Mouse (Mus musculus): Measurements from ENCODE around the gene Ints11. TPM values are rescaled to one million over a fixed set of nuclear protein-coding genes. Genes with fewer than 3 reads are reported as not detected.

The Ints11 gene
- 19.9 and 20.9 TPM in 2 replicates for polyA plus RNA-seq (2015; fragmentation: Nextera tagmentation; extraction: Ambion mirVana)

- no peaks in the 10 kb centered on the region for H3K9me3 ChIP-seq (ENCODE audit: control insufficient read depth)
- TF ChIP-seq CTCF (IDR thresholded peaks at IDR 0.05; ENCODE audit: low read depth): peak; percentile 66
- H3K4me1 ChIP-seq (replicated peaks; ENCODE audit: control insufficient read depth, insufficient read depth, low read length): no peaks in the 10 kb centered on the region
- WGBS: under 1% methylated on average over 63 of the region's 63 CpGs
- ATAC-seq: peak; percentile 96
- peaks cover 47% of the 10 kb centered on the region for H3K36me3 ChIP-seq (ENCODE audit: control insufficient read depth, insufficient read depth)
- peak within 1 kb of the TSS; percentile 57 for H3K9ac ChIP-seq (ENCODE audit: low read depth, low read length)
- H3K27ac ChIP-seq (ENCODE audit: low read depth, low read length): peak within 1 kb of the TSS; percentile 74
- H3K27me3 ChIP-seq (replicated peaks; ENCODE audit: control insufficient read depth, insufficient read depth, low read length): no peaks in the 10 kb centered on the region
- peak within 1 kb of the TSS; percentile 90 for H3K4me3 ChIP-seq (ENCODE audit: low read depth, low read length)
- H3K4me2 ChIP-seq (replicated peaks; ENCODE audit: low read depth): peak within 1 kb of the TSS; percentile 97
Observed at GRCm38 (mm10) chr4:155869317-155870033, at the start of gene Ints11, which contains the start of gene Cptp. Gene Ints11, plus strand, starts transcription at chr4:155869546. Gene Cptp, minus strand, starts transcription at chr4:155869440.

- Histone ChIP-seq H3K4me2 (replicated peaks; ENCODE audit: low read depth) (no peak overlapping the region), H3K27me3 (replicated peaks; ENCODE audit: control insufficient read depth, insufficient read depth, low read length) (no peaks in the 10 kb centered on the region), H3K4me1 (replicated peaks; ENCODE audit: control insufficient read depth, insufficient read depth, low read length) (no peaks in the 10 kb centered on the region), H3K9me3 (ENCODE audit: control insufficient read depth) (no peaks in the 10 kb centered on the region), H3K27ac (ENCODE audit: low read depth, low read length) (no peak overlapping the region), H3K36me3 (ENCODE audit: control insufficient read depth, insufficient read depth) (peaks cover 84% of the 10 kb centered on the region), H3K9ac (ENCODE audit: low read depth, low read length) (no peak overlapping the region), H3K4me3 (ENCODE audit: low read depth, low read length) (no peak overlapping the region)
- 75% methylated on average over 7 of the region's 7 CpGs for WGBS
- no peak for ATAC-seq
- peak; percentile 61 for TF ChIP-seq CTCF (IDR thresholded peaks at IDR 0.05; ENCODE audit: low read depth)
Observed at GRCm38 (mm10) chr4:155821025-155821424, 48.3 kb upstream of the Ints11 start.

GRCm38 (mm10) chr4:155823443-155823842 is 45.9 kb upstream of the Ints11 start:
- WGBS: 94% methylated on average over 16 of the region's 16 CpGs
- Histone ChIP-seq H3K9ac (ENCODE audit: low read depth, low read length) (no peak overlapping the region), H3K27me3 (replicated peaks; ENCODE audit: control insufficient read depth, insufficient read depth, low read length) (no peaks in the 10 kb centered on the region), H3K4me3 (ENCODE audit: low read depth, low read length) (no peak overlapping the region), H3K4me2 (replicated peaks; ENCODE audit: low read depth) (no peak overlapping the region), H3K27ac (ENCODE audit: low read depth, low read length) (no peak overlapping the region), H3K36me3 (ENCODE audit: control insufficient read depth, insufficient read depth) (peaks cover 72% of the 10 kb centered on the region), H3K9me3 (ENCODE audit: control insufficient read depth) (no peaks in the 10 kb centered on the region), H3K4me1 (replicated peaks; ENCODE audit: control insufficient read depth, insufficient read depth, low read length) (no peaks in the 10 kb centered on the region)
- TF ChIP-seq CTCF (IDR thresholded peaks at IDR 0.05; ENCODE audit: low read depth): no peak
- no peak for ATAC-seq

- Histone ChIP-seq H3K4me1 (replicated peaks; ENCODE audit: control insufficient read depth, insufficient read depth, low read length) (0 out of 2 replicates have a peak, but pooled peaks cover 3% of the 10 kb centered on the region), H3K27ac (ENCODE audit: low read depth, low read length) (no peak overlapping the region), H3K4me2 (replicated peaks; ENCODE audit: low read depth) (no peak overlapping the region), H3K4me3 (ENCODE audit: low read depth, low read length) (no peak overlapping the region), H3K36me3 (ENCODE audit: control insufficient read depth, insufficient read depth) (peaks cover 14% of the 10 kb centered on the region), H3K9ac (ENCODE audit: low read depth, low read length) (no peak overlapping the region), H3K9me3 (ENCODE audit: control insufficient read depth) (no peaks in the 10 kb centered on the region), H3K27me3 (replicated peaks; ENCODE audit: control insufficient read depth, insufficient read depth, low read length) (no peaks in the 10 kb centered on the region)
- 93% methylated on average over 4 of the region's 4 CpGs for WGBS
- TF ChIP-seq CTCF (IDR thresholded peaks at IDR 0.05; ENCODE audit: low read depth): no peak
- ATAC-seq: no peak
Observed at GRCm38 (mm10) chr4:155829866-155830265, 39.5 kb upstream of the Ints11 start.

- H3K27ac ChIP-seq (ENCODE audit: low read depth, low read length): no peak overlapping the region
- H3K4me2 ChIP-seq (replicated peaks; ENCODE audit: low read depth): peak overlapping the region; percentile 87
- WGBS: 51% methylated on average over 8 of the region's 8 CpGs
- no peaks in the 10 kb centered on the region for H3K27me3 ChIP-seq (replicated peaks; ENCODE audit: control insufficient read depth, insufficient read depth, low read length)
- peaks cover 13% of the 10 kb centered on the region; the same call in 1 of the 2 replicates for H3K36me3 ChIP-seq (ENCODE audit: control insufficient read depth, insufficient read depth)
- peak overlapping the region; percentile 88 for H3K4me3 ChIP-seq (ENCODE audit: low read depth, low read length)
- TF ChIP-seq CTCF (IDR thresholded peaks at IDR 0.05; ENCODE audit: low read depth): no peak
- no peak overlapping the region for H3K9ac ChIP-seq (ENCODE audit: low read depth, low read length)
- H3K9me3 ChIP-seq (ENCODE audit: control insufficient read depth): no peaks in the 10 kb centered on the region
- ATAC-seq: no peak
- 0 out of 2 replicates have a peak, but pooled peaks cover 3% of the 10 kb centered on the region for H3K4me1 ChIP-seq (replicated peaks; ENCODE audit: control insufficient read depth, insufficient read depth, low read length)
Observed at GRCm38 (mm10) chr4:155830596-155830995, 38.8 kb upstream of the Ints11 start.

GRCm38 (mm10) chr4:155831205-155831766 is 38.1 kb upstream of the Ints11 start, which contains the start of gene Aurkaip1:
Gene Aurkaip1, plus strand, starts transcription at chr4:155831272.
- Histone ChIP-seq H3K36me3 (ENCODE audit: control insufficient read depth, insufficient read depth) (peaks cover 13% of the 10 kb centered on the region; the same call in 1 of the 2 replicates), H3K9me3 (ENCODE audit: control insufficient read depth) (no peaks in the 10 kb centered on the region), H3K27me3 (replicated peaks; ENCODE audit: control insufficient read depth, insufficient read depth, low read length) (no peaks in the 10 kb centered on the region), H3K4me2 (replicated peaks; ENCODE audit: low read depth) (peak within 1 kb of the TSS; percentile 87), H3K4me3 (ENCODE audit: low read depth, low read length) (peak within 1 kb of the TSS; percentile 88), H3K9ac (ENCODE audit: low read depth, low read length) (peak within 1 kb of the TSS; percentile 81), H3K4me1 (replicated peaks; ENCODE audit: control insufficient read depth, insufficient read depth, low read length) (0 out of 2 replicates have a peak, but pooled peaks cover 3% of the 10 kb centered on the region), H3K27ac (ENCODE audit: low read depth, low read length) (peak within 1 kb of the TSS; percentile 84)
- peak; percentile 97 for TF ChIP-seq CTCF (IDR thresholded peaks at IDR 0.05; ENCODE audit: low read depth)
- under 1% methylated on average over 49 of the region's 49 CpGs for WGBS
- peak; percentile 93 for ATAC-seq

Measured in intestine, postnatal 0 days (tissue).